ENCODE assay signal across 19 mouse cellular contexts in the genomic region with DNA sequence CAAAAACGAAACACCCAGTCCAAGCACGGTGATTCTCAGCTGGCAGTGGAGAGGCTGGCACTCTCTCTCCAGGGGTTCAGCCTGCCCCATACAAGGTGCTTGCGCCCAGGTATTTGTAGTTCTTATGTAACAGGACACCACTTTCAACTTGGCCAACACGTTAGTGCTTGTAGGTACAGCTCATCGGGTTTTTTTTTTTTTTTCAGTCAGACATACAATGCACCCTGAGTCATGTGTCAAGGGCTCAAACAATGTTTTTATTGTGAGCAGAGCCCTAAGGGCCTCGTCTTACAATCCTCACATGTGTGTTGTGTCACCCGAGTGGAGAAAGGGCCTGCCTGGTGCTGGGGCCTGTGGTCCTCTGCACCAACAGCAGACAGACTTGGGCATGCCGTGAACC.
A peak's percentile ranks its signal among the peaks of the same experiment; 100 is the strongest.
DNase-seq lines count a peak whose midpoint lies in the region; ATAC-seq lines count a peak whose summit lies in the region.
"Had no signal": no experiment of that assay in that cellular context is flagged by ENCODE, and none has a peak within 500 bp of the region (broad histone marks: within the 10 kb centered on the region; RNA-seq: fewer than 3 reads in every experiment).

No protein-coding gene starts in this region.

- no peak overlapping the region for H3K4me3 ChIP-seq in limb, embryonic 11.5 days (ENCODE audit: low read depth, low read length)
- H3K4me3 ChIP-seq in limb, embryonic 10.5 days = no peak overlapping the region
- no peak overlapping the region for H3K4me3 ChIP-seq in stomach, embryonic 16.5 days (replicated peaks; ENCODE audit: low read length)
- H3K4me3 ChIP-seq: hindbrain, embryonic 13.5 days had no signal

- 0 out of 2 replicates have a peak, but pooled peaks cover 2% of the 10 kb centered on the region for H3K4me1 ChIP-seq in limb, embryonic 11.5 days (ENCODE audit: control insufficient read depth, insufficient read depth, low read length)
- peaks cover 13% of the 10 kb centered on the region; the same call in 1 of the 2 replicates for H3K4me1 ChIP-seq in limb, embryonic 10.5 days
- H3K4me1 ChIP-seq in stomach, embryonic 16.5 days (ENCODE audit: control insufficient read depth, insufficient read depth, low read length) = 0 out of 2 replicates have a peak, but pooled peaks cover 10% of the 10 kb centered on the region

- H3K27ac ChIP-seq in limb, embryonic 11.5 days (replicated peaks; ENCODE audit: low read depth, low read length) = no peak overlapping the region
- H3K27ac ChIP-seq in limb, embryonic 10.5 days = no peak overlapping the region
- H3K27ac ChIP-seq in stomach, embryonic 16.5 days (ENCODE audit: low read length) = peak overlapping the region; percentile 68
- H3K27ac ChIP-seq: hindbrain, embryonic 13.5 days had no signal

- DNase-seq in limb, embryonic 11.5 days (ENCODE audit: low spot score) = no peak
- DNase-seq in limb, embryonic 10.5 days (ENCODE audit: low spot score) = no peak
- peak; percentile 34 for DNase-seq in urinary bladder, postnatal 14 days (ENCODE audit: low spot score)
- DNase-seq in urinary bladder, postnatal 10 days (ENCODE audit: low spot score) = no peak
- DNase-seq in fat pad, adult 2 months (ENCODE audit: extremely low read depth, low read depth, low spot score) = peak; percentile 71
- DNase-seq in natural killer cell, adult 2 months (ENCODE audit: low spot score in 2 of 2) = no peak
- DNase-seq: adrenal gland, postnatal 10 days; cerebellum, adult 11 months; cerebellum, postnatal 14 days; embryo, embryonic 11 days; gastrocnemius, postnatal 25 days; kidney, postnatal 4 days; midbrain, embryonic 14.5 days; retina, postnatal 1 day had no signal

- ATAC-seq in limb, embryonic 11.5 days (ENCODE audit: insufficient number of reproducible peaks, low FRiP score, low TSS enrichment, low read depth) = 0 out of 2 replicates have a peak, but pooled peaks have one; percentile 26
- ATAC-seq in stomach, embryonic 16.5 days (ENCODE audit: insufficient read depth, low FRiP score) = 0 out of 2 replicates have a peak, but pooled peaks have one; percentile 36
- ATAC-seq in CD4-positive, CD25-positive, alpha-beta regulatory T cell, adult 4 months = no peak
- ATAC-seq: intestine, postnatal 0 days had no signal

- no peak overlapping the region for H3K4me2 ChIP-seq in limb, embryonic 11.5 days (ENCODE audit: low read depth, severe bottlenecking)
- H3K4me2 ChIP-seq in stomach, embryonic 16.5 days (ENCODE audit: low read depth, low read length) = no peak overlapping the region
- H3K4me2 ChIP-seq: hindbrain, embryonic 13.5 days; liver, embryonic 11.5 days had no signal

- H3K36me3 ChIP-seq in limb, embryonic 11.5 days (ENCODE audit: control insufficient read depth, insufficient read depth, low read length) = no peaks in the 10 kb centered on the region
- H3K36me3 ChIP-seq in limb, embryonic 10.5 days = no peaks in the 10 kb centered on the region
- H3K36me3 ChIP-seq in stomach, embryonic 16.5 days (ENCODE audit: control insufficient read depth, insufficient read depth, low read length) = no peaks in the 10 kb centered on the region
- H3K36me3 ChIP-seq: hindbrain, embryonic 13.5 days had no signal

- 61% methylated on average over 8 of the region's 8 CpGs for WGBS in limb, embryonic 11.5 days
- WGBS in limb, embryonic 10.5 days = 73% methylated on average over 8 of the region's 8 CpGs
- WGBS in stomach, embryonic 16.5 days = 68% methylated on average over 8 of the region's 8 CpGs

- H3K9ac ChIP-seq in limb, embryonic 11.5 days (ENCODE audit: low read length) = no peak overlapping the region
- H3K9ac ChIP-seq in stomach, embryonic 16.5 days (ENCODE audit: low read length) = no peak overlapping the region
- H3K9ac ChIP-seq: hindbrain, embryonic 13.5 days had no signal

- no peaks in the 10 kb centered on the region for H3K27me3 ChIP-seq in limb, embryonic 11.5 days (ENCODE audit: control insufficient read depth, insufficient read depth, low read length)
- H3K27me3 ChIP-seq in limb, embryonic 10.5 days (ENCODE audit: low read depth, poor library complexity, severe bottlenecking) = 0 out of 2 replicates have a peak, but pooled peaks cover 4% of the 10 kb centered on the region
- H3K27me3 ChIP-seq in stomach, embryonic 16.5 days (ENCODE audit: control insufficient read depth, insufficient read depth, low read length) = no peaks in the 10 kb centered on the region
- H3K27me3 ChIP-seq: hindbrain, embryonic 13.5 days had no signal

- no peaks in the 10 kb centered on the region for H3K9me3 ChIP-seq in limb, embryonic 11.5 days (ENCODE audit: control insufficient read depth, low read length)
- no peaks in the 10 kb centered on the region for H3K9me3 ChIP-seq in limb, embryonic 10.5 days (replicated peaks)
- no peaks in the 10 kb centered on the region for H3K9me3 ChIP-seq in stomach, embryonic 16.5 days (replicated peaks; ENCODE audit: control insufficient read depth, low read length)
- H3K9me3 ChIP-seq: hindbrain, embryonic 13.5 days had no signal

Comparison
In these comparisons a context has a peak if more than half of its experiments do, and no peak if none do; other contexts are left out.
1. DNase-seq: peak in urinary bladder, postnatal 14 days (single experiment) and fat pad, adult 2 months (single experiment); none in limb, embryonic 11.5 days (single experiment), limb, embryonic 10.5 days (single experiment), urinary bladder, postnatal 10 days (single experiment) and natural killer cell, adult 2 months (0 of 2).